Comparison of ENCODE assay signal across 12 mouse cellular contexts in the genomic region with DNA sequence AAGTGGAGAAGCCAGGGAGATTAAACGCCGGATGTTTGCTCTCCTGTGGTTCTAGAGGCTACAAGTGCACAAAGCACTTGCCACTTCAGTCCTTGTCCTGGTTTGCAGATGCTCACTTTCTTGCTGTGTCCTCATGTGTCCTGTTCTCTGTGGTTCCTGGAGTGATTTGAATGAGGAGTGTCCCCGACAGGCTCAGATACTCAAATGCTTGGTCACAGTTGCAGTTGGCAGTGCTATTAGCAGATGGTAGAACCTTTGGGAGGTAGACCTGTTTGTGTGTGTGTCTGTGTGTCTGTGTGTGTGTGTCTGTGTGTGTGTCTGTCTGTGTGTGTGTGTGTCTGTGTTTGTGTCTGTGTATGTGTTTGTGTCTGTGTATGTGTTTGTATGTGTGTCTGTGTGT.
"Had no signal": no experiment of that assay in that cellular context is flagged by ENCODE, and none has a peak within 500 bp of the region (broad histone marks: within the 10 kb centered on the region; RNA-seq: fewer than 3 reads in every experiment).

No protein-coding gene starts in this region.

- ATAC-seq: liver, postnatal 0 days had no signal

- H3K9ac ChIP-seq: limb, embryonic 12.5 days; liver, embryonic 13.5 days; liver, postnatal 0 days; lung, embryonic 15.5 days had no signal

- H3K4me2 ChIP-seq: limb, embryonic 12.5 days; liver, embryonic 13.5 days; lung, embryonic 15.5 days; midbrain, embryonic 11.5 days had no signal

- H3K27me3 ChIP-seq: limb, embryonic 12.5 days; liver, embryonic 13.5 days; lung, embryonic 15.5 days; megakaryocyte, embryonic 14.5 days had no signal

- H3K4me3 ChIP-seq: limb, embryonic 12.5 days; liver, embryonic 13.5 days; lung, embryonic 15.5 days; megakaryocyte, embryonic 14.5 days had no signal

- H3K4me1 ChIP-seq: liver, embryonic 13.5 days; lung, embryonic 15.5 days; megakaryocyte, embryonic 14.5 days had no signal

- H3K9me3 ChIP-seq: limb, embryonic 12.5 days; liver, embryonic 13.5 days; lung, embryonic 15.5 days had no signal

- H3K27ac ChIP-seq: limb, embryonic 12.5 days; liver, embryonic 13.5 days; lung, embryonic 15.5 days; macrophage; stomach, postnatal 0 days had no signal

- DNase-seq: kidney, postnatal 25 days; liver; liver, embryonic 13.5 days; liver, postnatal 0 days; lung, postnatal 14 days; thymus, postnatal 4 days had no signal

- H3K36me3 ChIP-seq: limb, embryonic 12.5 days; liver, embryonic 13.5 days; lung, embryonic 15.5 days had no signal
